Mouse (Mus musculus) right cerebral cortex, postnatal 36 days (tissue): Measurements from ENCODE around the gene Ifne.
"Not testable (repeated sequence)": the region's sequence is repeated elsewhere in the genome, so short reads cannot be mapped to it uniquely, and the experiment has no call there.

ENCODE experiments used
- DNase-seq, 2 experiments: peaks; one replicate each; pipeline ENCODE4 v3.0.0; 2022; ENCODE audit warnings: low spot score in 2 of 2, mixed read lengths in 1 of 2

The Ifne gene

DNA sequence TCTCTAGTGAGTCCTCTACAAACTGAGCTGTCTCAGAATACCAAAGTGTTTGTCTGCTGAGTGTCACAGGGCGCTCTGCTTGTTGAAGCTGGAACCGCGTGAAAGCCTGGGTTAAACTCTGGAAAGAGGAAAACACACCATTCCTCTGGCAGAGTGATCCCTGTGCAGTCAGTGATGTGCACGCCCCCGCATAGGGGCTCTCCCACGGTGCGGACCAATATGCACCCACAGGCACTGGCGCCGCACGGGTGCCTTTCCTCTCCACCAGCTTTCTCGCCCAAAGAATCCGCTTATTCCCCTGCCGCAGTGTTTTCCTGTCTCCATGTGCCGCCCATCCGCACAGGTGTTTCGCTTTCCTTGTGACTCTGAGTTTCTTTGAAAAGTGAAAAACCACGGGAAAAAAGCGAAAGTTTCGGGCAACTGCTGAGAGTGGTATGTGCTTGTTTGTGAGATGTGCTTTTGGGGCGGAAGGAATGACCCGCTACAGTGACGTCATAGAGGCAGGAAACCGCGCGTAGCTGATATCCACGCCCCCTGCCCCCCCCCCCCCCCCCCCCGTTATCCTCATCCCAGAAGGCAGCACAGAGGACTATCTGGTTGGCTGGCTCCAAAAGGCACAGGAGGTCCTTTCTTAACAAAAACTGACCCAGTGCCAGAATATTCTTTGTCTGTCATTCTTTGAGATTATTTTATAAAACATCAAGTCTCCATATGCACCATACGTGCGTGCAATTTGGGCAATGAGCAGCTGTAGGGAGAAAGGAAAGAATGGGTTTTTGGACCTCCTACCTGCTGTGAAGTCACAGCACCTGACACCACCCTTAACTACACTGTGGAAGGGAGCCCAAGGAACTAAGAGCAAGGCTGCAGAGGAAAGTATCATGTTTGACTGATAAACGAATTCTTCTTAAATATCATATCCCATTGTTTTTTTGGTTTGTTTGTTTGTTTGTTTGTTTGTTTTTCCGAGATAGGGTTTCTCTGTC, 11.8 kb downstream of the Ifne start:
- DNase-seq = peak in 1 of 2 experiments; percentile 8

DNA sequence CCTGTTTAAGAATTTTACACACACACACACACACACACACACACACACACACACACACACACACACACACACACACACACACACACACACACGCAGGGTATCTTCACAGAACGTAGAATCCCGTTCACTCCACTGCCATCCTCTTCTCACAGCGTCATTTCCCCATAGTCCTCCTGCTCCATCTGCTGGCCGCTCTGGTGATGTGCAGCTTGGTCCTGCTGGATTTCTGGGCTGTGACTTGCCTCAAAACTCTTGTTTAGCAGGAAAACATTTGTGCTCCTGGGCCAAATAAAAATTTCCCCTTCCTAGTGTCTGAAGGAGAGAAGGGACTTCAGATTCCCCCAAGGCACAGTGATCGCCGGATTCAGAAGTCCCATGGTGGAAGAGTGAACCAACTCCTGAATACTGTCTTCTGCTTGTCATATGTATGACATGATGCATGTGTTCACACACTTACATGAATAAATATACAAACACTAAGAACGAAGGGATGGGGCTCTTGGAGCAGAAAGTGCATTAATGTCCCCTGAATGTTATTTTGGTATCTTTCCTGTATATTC, 12.6 kb downstream of the Ifne start:
- DNase-seq = peak; percentile 18 to 50

DNA sequence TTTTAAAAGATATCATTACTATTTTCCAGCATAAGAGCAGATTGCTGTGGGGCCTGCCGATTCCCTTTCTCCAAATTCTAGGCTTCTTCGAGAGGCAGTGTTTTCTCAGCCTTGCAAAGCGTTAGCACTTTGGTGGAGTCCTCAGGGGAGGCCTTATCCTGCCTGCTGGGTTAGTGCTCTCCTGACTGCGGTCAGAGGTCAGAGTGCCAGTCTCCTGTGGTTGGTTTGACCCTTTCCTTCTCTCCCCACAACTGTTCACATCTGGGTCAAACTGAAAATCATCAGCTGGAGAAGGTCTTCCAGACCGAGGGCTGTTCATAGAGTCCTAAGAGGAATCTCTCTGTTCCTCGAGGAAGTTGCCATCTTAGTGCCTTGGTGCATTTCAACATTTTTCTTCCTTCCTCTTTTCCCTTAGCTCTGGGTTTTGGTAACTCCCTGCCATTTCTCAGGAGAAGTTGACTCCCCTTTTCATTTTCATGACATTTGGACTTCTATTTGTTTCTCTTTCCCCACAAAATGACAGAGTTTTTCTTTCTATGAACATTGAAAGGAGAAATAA, 14.9 kb downstream of the Ifne start:
- DNase-seq = no peak

DNA sequence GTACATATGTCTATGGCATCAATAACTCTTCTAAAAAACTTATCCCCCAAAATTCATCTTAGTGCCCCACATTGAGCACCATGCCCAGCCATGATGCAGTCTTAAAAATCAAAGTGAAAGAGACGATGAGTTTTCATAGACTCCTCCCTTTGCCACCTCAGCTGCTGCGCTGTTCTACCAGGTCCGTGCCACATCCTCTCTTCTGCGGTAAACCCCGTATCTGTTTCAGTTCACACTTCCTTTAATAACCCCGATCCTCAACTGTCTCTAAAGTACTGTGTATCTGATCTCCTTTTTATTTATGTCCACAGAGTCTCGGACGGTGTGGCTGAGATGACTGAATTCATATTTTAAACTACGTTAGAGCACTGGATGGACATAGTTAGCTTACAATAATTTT, 15.4 kb downstream of the Ifne start:
- DNase-seq = no peak

DNA sequence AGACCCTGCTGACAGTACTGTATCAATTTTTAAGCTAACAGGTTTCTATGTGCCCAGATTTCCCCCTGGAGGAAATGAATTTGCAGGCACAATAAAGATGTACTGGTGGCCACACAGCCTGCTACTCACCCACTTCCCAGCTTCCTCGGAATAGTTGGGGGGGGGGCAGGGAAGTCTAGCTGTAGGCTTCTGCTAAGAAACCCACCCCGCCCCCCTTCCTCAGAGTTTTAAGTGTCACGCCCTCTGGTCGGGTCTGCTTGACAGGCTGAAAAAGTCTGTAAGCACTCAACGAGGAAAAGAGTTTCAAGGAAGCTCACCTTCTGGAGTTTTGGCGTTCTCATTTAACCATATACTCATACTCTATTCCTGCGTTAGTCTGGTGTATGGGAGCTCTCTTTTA, 16.7 kb downstream of the Ifne start:
- no peak for DNase-seq

DNA sequence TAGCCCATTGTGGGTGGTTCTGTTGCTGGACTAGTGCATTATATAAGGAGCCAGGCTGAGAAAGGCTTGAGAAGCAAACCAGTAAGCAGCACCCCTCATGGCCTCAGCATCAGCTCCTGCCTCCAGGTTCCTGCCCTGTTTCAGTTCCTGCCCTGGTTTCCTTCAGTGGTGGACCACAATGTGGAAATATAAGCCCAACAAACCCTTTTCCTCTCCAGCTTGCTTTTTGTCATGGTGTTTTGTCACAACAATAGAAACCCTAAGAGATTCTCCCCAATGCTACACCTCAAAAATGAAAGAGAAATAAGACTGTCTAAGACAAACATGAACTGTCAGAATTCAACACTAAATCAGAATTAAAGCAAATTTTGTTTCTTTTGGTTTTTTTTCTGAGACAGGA, 20.8 kb downstream of the Ifne start:
- DNase-seq = no peak

DNA sequence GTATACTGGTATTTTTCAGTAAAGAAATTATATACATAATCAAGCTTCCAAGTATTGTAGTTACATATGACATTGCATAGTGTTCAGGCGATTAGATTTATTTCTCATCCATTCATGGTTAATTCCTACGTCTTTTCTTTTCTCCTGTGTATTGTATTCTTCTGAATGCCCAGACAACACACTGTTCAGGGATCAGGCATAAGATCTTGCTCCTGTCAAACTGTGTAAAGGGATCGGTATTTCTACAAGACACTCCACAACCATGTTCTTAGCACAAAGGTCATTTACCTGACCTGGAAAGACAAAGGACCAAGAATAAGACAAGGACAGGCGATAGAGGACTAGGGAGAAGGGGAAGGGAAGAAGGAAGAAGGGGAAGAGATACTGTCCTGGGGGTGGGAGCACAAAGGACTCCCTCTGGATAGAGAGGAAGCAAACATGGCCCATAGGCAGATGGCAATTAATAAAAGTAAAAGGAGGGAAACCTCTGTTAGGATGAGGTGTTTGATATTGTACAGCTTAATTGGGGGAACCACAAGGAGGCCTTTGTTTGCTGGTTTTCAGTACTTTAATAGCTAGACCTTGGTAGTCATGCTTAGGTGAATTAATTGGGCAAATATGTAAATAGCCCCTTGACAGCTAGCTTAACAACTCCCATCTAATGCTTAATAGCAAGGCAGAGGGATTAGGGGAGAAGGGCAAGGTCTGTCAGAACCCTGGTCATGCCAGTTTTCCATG, 28.8 kb downstream of the Ifne start:
- no peak for DNase-seq

DNA sequence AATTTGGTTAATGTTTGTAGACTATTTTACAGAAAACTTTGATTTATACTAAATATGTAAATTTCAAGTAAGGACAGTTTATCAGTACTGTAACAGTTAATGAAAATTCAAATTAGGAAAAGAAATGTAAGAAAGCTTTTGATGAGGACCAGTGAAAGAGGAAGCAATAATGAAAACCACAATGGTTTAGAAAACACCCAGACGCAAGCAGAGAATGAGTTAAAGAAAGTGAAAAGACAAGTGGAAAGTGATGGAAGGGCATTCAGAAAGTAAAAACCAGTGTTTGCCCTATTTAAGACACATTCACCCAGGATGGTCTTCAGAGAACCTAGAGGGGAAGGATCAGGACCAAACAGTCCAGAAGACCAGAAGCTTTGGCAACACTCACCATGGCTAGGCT, 30.3 kb downstream of the Ifne start, which contains the start of gene Ifna1:
Gene Ifna1, plus strand, starts transcription at position 390 of the 400 bp plus-strand sequence.
- DNase-seq = no peak

DNA sequence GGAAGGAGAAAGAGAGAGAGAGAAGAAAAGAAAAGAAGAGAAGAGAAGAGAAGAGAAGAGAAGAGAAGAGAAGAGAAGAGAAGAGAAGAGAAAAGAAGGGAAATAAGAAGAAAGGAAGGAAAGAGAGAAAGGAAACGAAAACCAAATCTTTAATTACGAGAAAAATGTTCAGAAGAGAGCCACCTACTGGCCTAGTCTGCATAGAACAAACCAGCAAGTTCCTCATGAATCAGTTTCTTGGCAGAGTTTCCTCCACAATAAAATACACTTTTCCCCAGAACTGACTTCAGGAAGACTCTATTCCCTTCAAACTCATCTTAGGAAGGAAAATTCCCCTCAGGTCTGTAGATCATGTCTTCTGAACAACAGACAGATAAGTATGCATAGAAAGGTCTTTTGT, 34.7 kb downstream of the Ifne start:
- no peak for DNase-seq

DNA sequence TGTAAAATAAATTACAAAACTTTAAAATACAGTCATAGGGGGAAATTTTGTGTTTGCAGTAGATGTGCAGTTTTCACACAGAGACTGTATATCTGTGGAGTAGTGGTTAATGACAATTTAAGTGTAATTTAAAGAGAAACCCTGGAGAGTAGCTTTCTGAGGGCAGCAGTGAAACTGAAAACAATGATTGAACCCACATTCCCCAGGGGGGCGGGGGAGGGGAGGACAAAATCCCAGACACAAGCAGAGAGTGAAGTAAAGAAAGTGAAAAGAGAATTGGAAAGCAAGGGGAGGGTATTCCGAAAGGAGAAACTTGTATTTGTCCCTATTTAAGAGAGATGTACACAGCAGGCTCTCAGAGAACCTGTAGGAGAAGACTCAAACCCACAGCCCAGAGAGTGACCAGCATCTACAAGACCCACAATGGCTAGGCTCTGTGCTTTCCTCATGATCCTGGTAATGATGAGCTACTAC, 38.5 kb downstream of the Ifne start, which contains the start of gene Ifna4:
Gene Ifna4, plus strand, starts transcription at position 424 of the 474 bp plus-strand sequence.
- DNase-seq = no peak

DNA sequence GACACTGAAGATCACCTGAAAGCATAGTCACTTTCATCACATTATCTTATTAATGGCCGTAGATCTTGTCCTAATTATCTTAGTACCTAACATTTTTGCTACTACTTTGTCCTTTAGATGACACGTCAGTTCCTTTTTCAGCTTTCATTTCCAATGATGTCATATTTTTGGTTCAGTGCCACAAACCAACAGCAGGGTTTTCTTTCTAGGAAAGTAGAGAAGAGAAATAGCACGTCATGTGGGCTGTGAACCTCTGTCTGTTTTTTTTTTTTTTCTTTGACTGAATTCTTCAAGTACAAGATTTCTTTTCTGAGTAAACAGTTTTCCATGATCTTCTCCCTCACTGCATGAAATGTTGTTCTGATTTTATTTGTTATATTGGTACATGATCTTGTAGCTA, 39.9 kb downstream of the Ifne start:
- DNase-seq = no peak

DNA sequence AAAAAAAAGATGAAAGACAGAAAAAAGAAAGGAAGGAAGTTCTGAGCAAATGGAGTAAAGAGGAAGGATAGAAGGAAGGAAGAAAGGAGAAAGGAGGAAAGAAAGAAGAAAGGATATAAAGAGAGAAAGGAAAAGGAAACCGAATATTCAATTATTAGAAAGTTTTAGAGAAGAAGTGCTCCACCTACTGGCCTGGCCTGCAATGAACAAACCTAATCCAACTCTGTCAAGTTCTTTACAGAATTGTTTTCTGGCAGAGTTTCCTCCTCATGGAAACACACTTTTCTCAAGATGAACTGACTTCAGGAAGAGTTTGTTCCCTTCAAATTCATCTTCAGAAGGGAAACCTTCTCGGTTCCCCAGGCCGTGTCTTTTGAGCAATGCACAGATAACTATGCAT, 41.2 kb downstream of the Ifne start:
- DNase-seq = no peak

DNA sequence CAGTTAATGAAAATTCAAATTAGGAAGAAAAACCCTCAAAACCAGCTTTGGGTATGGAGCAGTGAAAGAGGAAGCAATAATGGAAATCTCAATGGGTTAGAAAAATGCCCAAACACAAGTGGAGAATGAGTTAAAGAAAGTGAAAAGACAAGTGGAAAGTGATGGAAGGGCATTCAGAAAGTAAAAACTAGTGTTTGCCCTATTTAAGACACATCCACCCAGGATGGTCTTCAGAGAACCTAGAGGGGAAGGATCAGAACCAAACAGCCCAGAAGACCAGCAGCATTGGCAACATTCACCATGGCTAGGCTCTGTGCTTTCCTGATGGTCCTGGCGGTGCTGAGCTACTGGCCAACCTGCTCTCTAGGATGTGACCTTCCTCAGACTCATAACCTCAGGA, 44.8 kb downstream of the Ifne start, which contains the start of gene Ifna5:
Gene Ifna5, plus strand, starts transcription at position 301 of the 400 bp plus-strand sequence.
- DNase-seq = not testable (repeated sequence)

DNA sequence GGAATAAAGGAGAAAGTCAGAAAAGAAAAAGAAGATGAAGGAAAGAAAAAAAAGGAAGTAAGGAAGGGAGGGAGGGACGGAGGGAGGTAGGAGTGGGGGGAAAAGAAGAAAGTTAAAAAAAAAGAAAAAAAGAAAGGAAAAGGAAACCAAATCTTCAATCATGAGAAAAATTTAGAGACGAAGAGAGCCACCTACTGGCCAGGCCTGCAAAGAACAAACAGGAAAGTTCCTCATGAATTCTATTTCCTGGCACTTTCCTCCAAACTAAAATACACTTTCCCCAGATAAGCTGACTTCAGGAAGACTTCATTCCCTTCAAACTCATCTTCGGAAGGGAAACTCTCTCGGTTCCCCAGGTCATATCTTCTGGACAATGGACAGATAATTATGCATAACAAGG, 49.5 kb downstream of the Ifne start:
- peak in 1 of 2 experiments; percentile 3 for DNase-seq
